Mouse (Mus musculus): Measurements from ENCODE around the gene Iqsec2. TPM values are rescaled to one million over a fixed set of nuclear protein-coding genes. Genes with fewer than 3 reads are reported as not detected.

Gene Iqsec2
- total RNA-seq, 2 experiments from 2014 or later: 107 TPM

DNA sequence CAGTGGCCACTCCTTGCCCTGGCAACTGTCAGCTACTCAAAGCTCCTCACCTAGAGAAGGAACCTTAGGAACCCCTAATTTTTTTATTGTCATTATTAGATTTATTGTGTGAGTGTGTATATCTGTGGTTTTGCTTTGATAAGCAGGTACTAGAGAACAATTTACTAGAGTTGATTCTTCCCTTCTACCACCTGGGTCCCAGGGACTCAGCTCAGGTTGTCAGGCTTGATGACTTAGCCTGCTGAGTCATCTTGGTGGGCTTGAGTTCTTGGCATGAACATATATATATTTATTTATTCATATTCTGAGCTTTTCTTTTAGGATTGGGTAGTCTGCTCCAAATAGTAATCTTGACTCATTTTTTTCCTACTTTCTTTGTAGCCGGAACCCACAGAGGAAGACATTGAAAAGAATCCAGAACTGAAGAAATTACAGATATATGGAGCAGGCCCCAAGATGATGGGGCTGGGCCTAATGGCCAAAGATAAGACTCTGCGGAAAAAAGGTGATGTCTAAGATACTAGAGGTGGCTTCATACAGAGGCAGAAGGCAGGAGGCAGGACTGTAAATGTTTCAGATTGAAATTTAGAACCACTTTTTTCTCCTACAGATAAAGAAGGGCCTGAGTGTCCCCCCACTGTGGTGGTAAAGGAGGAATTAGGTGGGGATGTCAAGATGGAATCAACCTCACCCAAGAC, 100.6 kb downstream of the Iqsec2 start:
- DNase-seq (ENCODE audit: low spot score in 2 of 2): no peak

DNA sequence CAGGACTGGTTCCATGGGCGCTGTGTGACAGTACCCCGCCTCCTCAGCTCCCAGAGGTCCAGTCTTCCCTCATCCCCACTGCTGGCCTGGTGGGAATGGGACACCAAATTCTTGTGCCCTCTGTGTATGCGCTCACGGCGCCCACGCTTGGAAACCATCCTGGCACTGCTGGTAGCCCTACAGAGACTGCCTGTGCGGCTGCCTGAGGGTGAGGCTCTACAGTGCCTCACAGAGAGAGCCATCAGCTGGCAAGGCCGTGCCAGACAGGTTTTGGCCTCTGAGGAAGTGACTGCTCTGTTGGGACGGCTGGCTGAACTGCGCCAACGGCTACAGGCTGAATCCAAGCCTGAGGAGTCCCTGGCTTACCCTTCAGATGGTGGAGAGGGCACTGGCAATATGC, 127.1 kb downstream of the Iqsec2 start:
- DNase-seq (ENCODE audit: low spot score in 2 of 2): no peak

Other genes with a start within 250 kb of the Iqsec2 start
- 10 to 100 TPM; 42.3 to 51.7 TPM for gene Hsd17b10, start 142.4 kb upstream of the Iqsec2 start, total RNA-seq (2021)
- under 1 TPM in 1 of 2 experiments, not detected in 1; 0.23 TPM for gene Ribc1, start 128.0 kb upstream of the Iqsec2 start, total RNA-seq (2021)
- gene Smc1a, start 127.8 kb upstream of the Iqsec2 start, total RNA-seq (2021): 10 to 100 TPM; 50.9 to 57.2 TPM
- 10 to 100 TPM; 55.2 to 73.3 TPM for gene Kdm5c, start 88.8 kb downstream of the Iqsec2 start, total RNA-seq (2021)
- gene Kantr, start 183.2 kb downstream of the Iqsec2 start, total RNA-seq (2021): 10 to 100 TPM; 40.5 to 48.6 TPM
- 10 to 100 TPM; 68.6 to 71.2 TPM for gene Tspyl2, start 198.2 kb downstream of the Iqsec2 start, total RNA-seq (2021)
- gene Gpr173, start 224.4 kb downstream of the Iqsec2 start, total RNA-seq (2021): 10 to 100 TPM; 22.7 to 24.0 TPM